Mouse (Mus musculus) frontal cortex, postnatal 25 days (tissue): ENCODE data around the gene Acad10.
"Not testable (repeated sequence)": the region's sequence is repeated elsewhere in the genome, so short reads cannot be mapped to it uniquely, and the experiment has no call there.

Experiments used
- DNase-seq, 2 experiments: peaks; one replicate each; pipeline ENCODE4 v3.0.0; 2022; ENCODE audit warnings: low spot score in 2 of 2

Gene Acad10

DNA sequence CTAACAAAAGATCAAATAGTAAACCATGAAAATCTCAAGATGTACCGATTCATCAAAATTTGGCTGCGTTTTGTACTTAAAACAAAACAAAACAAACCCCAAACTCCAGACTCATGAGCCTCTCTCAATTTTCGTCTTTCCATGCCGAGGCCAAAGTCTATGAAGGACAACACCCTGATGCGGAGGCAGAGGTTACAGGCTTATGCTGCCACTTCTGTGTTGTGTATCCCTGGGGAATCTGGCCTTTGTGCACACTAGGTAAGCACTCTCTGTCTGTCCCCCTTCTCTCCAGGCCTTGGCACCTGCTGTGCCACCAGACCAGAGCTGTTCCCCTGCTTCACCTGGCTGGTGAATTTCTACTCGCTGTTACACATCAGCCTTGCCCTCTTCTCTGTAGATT, 2.7 kb downstream of the Acad10 start:
- DNase-seq: not testable (repeated sequence)

DNA sequence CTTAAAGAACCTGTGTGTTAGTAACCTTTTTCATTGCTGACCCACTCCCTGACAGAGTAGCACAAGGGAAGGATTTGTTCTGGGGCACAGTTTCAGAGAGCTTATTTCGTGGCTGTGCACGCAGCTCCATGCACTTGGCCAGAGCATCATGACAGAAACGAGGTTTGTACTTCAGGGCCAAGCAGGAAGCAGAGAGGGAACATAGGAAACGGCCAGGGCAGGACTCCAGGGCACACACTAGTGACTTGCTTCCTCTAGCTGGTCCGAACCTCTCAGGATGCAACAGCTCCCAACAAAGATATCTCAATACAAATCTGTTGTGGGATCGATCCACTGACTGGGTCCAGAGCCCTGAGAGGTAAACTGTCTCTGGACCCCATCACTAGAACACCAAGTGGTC, 3.4 kb downstream of the Acad10 start:
- not testable (repeated sequence) for DNase-seq

GRCm38 (mm10) chr5:121654526-121654925, 5.8 kb downstream of the Acad10 start:
- DNase-seq: no peak

GRCm38 (mm10) chr5:121649134-121649533, 11.2 kb downstream of the Acad10 start:
- DNase-seq: no peak

DNA sequence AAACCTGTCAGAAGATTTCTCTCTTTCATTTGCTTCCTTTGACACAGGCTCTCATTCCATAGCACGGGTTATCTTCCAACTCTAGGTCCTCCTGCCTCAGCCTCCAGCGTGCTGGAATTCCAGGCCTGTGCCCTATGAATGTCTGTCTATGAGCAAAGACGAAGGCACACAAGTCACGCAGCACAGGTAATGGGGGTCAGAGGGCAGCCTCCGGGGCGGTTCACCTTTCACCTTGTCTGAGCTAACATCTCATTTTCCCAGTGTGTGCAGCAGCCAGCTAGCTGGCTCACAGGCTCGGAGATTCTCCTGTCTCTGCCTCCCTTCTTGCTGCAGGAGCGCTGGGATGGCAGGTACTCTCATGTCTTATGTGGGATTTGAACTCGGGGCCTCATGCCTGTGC, 20.7 kb downstream of the Acad10 start:
- DNase-seq: no peak

GRCm38 (mm10) chr5:121637296-121637695, 23.0 kb downstream of the Acad10 start:
- DNase-seq: no peak

DNA sequence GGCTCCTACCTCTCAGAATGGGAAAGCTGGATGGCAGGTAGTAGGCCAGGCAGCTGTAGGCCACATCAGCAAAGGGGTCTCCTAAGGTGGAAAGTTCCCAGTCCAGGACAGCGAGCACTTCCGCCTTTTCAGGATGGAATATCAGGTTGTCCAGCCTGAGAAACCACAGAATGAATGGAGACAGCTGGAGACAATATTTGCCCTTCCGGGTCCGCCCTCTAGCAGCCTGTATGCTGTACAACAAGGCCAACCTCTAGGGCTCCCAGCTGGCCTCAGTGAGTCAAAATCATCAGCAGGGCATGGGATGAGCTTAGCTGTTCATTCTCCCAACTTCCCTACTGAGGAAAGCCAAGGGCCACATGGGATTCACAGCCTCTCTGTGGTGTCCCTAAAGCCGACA, 25.6 kb downstream of the Acad10 start:
- no peak for DNase-seq

DNA sequence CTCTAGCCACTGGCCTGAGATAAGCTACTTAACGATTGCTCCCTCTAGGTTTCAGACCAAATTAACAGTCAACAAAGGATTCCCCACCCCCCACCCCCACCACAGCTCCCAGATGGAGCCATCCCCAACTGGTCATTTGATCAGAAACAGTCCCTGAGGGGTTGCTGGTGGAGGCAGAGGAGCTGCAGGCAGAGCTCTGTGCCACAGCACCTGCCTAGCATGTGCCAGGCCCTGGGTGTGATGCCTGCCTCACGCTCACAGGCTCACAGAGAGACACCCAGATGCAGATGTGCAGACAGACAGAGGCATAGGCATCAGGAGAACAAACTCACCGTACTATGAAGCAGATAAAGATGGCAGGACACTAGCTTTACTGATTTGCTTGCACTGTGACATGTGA, 27.5 kb downstream of the Acad10 start:
- DNase-seq: no peak

- not testable (repeated sequence) for DNase-seq
These were observed 29.1 kb downstream of the Acad10 start for GRCm38 (mm10) chr5:121631106-121631647.

- DNase-seq: peak; percentile 50 to 64
These were observed 32.4 kb downstream of the Acad10 start for GRCm38 (mm10) chr5:121627871-121628270.

DNA sequence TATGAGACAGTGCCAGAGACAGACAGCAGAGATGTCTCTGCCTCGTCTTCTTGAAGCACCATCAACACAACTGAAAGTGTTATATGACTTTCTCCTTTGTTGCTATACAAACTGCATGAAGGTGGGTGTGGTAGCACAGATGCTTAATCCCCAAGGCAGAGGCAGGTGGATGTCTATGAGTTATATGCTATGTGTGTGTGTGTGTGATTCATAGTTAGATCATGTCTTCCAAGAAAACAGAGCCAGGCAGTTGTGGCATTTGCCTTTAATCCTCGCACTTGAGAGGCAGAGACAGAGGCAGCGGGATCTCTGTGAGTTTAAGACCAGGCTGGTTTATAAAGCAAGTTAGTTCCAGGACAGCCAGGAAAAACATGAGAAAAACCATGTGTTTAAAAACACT, 37.1 kb downstream of the Acad10 start:
- no peak for DNase-seq

GRCm38 (mm10) chr5:121621102-121621501, 39.2 kb downstream of the Acad10 start:
- DNase-seq: no peak

GRCm38 (mm10) chr5:121618592-121619513, 41.5 kb downstream of the Acad10 start, which contains the start of gene Acad12:
Gene Acad12 (minus strand): TSS chr5:121618938.
- peak; percentile 47 to 62 for DNase-seq

- DNase-seq: not testable (repeated sequence)
These were observed 45.4 kb downstream of the Acad10 start for GRCm38 (mm10) chr5:121614921-121615320.

- no peak for DNase-seq
These were observed 48.3 kb downstream of the Acad10 start for GRCm38 (mm10) chr5:121612036-121612435.

DNA sequence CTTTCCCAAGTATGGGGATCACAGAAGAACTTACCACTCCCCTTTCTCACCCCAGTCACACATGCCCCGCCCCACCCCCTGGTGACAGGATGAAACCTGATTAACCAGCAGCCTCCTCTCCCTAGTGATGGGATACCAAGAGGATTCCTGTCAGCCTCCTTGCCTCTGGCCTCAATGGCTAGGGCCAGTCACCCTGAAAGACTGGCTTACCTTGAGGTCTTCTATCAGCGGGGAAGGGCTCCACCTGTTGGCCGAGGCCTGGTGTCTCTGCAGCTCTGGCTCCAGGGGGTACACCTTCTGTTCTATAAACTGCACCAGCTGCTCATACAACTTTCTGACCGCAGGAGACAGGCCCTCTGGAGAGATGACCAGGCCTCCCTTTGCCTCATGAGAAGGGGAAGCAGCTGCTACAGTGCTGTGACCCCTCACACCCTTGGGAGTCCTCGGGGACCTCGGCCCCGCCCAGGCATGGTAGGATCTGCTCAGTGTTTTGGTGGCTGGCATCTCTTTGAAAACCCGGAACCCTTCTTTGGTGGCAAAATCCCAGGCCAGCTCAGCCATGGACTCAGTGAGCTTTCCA, 50.7 kb downstream of the Acad10 start:
- DNase-seq: not testable (repeated sequence)

- peak; percentile 68 for DNase-seq
These were observed 54.2 kb downstream of the Acad10 start for GRCm38 (mm10) chr5:121606151-121606550.

DNA sequence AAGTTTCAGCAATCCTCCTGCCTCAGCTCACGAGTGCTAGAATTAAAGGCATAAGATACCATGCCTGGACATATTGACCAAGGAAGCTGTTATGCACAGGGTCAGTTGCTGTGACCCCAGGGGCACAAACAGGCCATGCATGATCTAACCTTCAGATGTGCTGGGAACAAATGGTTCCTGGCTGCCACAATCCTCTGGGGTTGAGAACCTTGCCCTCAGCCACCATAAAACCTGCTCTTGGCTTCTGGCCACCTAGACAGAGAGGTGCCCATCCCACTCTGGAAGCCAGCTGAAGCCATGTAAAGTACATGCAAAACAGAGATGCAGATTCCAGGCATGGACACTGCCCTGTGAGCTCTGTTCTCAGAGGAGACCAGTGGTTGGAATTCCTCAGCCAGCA, 56.5 kb downstream of the Acad10 start:
- not testable (repeated sequence) for DNase-seq

GRCm38 (mm10) chr5:121601547-121602299, 58.6 kb downstream of the Acad10 start:
- peak; percentile 82 to 86 for DNase-seq

DNA sequence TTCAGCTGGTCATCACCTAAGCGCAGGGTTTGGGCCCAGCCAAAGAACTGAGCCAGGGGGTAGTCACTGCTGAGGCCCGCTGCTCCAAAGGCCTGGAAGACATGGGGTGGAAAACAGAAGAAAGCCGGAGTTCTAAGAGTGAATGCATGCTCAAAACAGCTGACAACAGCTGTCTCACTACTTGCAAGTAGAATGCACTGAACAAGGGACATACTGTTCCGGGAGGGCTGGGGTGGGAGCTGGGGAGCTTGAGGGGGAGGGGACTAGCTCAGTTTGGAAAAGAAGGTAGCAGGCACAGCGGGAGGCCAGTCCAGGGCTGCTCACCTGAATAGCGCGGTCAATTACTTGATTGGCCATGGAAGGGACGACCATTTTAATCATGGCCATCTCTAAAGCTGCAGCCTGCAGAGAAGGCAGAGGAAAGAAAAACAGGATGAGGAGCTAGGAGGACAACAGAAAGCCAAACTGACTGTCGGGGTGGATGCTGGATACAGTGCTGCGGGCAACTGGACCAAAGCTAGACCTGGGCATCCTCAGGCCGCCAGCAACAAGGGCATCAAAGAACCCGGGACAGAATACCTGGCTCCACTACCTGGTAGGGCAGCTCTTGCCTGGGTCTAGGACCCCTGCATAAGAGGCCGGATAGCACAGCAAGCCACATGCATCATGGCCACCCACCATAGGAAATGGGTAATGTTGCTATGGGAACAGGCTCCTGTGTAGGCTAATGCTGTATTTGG, 61.3 kb downstream of the Acad10 start:
- no peak for DNase-seq

GRCm38 (mm10) chr5:121597991-121598537, 62.2 kb downstream of the Acad10 start:
- no peak for DNase-seq
